Mouse (Mus musculus) skeletal muscle tissue, adult 2 months (tissue): Measurements from ENCODE around the gene 9030612E09Rik.

Experiments
- DNase-seq: peaks from one replicate; pipeline ENCODE4 v3.0.0-alpha.2; 2012; ENCODE audit warnings: low read depth, low spot score

Gene 9030612E09Rik

DNA sequence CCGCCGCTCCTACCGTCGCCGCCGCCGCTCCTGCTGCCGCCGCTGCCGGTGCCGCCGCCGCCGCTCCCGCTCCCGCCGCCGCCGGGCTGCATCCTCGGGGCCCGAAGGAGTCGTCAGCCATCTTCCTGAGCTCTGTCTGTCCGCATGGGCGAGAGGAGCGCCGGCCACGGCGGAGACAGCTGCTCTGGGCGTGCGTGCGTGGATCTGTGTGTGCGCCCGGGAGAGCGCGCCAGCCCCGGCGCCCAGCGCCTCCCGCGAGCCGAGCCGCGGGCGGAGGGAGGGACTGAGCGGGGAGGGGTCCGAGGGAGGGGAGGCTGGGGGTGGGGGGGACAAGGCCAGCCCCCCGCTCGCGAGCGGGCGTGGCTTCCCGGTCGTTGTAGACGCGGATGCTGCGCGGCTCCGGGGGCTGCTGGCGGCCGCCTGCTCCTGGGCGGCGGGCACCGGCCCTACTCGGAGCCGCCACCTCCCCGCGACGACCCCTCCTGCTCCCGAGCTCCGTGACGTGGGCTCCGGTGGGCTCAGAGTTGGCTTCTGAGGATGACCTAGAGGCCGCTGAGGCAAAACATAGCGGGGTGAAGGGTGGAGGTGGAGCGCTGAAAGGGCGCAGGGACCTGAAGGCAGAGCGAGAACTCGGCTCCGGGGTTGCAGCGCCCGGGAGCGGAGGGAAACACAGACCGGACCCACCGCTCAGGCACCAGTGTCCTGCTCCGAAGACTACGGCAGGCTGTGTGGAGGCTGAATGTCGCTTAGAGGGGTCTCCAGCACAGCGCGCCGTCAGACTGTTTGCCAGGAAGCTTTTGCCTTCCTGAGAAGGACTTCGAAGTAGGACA lies at the start of gene 9030612E09Rik, which contains the start of gene Sobp:
Gene 9030612E09Rik (plus strand): TSS at position 379 of the 830 bp plus-strand sequence.
Gene Sobp (minus strand): TSS at position 205 of the 830 bp plus-strand sequence.
- DNase-seq, result peak; percentile 65

DNA sequence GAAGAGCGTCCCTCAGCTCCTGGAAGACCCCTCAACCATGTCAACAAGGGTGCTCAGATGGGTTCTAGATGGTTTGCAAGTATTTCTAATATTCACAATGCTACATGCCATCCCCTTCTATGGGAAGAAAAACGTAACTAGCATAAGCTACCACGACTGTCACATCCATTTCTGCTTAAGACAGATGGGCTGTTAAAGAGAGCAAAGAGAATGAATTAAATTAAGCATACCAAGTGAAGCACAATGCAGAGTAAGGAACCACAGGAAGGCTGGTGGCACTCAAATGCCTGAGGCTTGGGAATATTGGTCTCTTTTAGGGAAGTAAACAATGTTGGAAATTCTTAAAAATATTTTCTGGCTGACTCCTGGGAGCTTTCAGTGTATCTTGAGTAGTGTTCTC lies 45.8 kb upstream of the 9030612E09Rik start:
- DNase-seq, result no peak

DNA sequence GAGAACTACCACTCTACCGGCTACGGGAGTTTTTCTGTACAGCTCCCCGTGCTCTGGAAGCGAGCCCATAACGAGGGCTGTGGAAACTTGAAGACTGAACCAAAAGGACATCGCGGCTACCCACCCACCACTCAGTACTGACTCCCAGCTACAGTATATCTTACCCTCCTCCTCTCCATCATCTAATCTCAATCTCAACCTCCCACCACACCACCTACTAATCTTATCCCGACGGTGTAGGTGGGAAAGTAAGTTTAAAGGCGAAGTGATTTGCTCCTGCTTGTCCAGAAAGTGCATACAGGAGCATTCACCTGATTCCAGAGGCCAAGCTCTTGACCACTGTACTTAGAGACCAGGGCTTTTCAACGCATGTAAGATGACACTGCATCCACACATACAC lies 40.5 kb upstream of the 9030612E09Rik start:
- no peak for DNase-seq

DNA sequence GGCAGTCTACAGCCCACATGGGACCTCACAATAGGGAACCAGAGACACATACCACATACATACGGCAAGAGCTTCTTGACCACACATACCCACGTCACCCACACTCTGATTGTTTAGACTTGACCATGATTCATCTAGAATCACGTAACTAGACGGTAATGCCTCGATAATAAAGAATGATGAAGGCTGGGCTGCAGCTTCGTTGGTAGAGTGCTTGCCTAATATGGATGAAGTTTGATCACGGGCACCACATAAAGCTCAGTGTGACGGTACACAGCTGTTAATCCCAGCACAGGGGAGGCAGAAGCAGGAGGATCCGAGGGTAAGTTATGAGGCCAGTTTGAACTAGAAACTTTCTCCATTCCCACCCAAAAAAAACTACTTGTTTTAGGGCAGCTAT lies 31.3 kb upstream of the 9030612E09Rik start:
- DNase-seq, result no peak

DNA sequence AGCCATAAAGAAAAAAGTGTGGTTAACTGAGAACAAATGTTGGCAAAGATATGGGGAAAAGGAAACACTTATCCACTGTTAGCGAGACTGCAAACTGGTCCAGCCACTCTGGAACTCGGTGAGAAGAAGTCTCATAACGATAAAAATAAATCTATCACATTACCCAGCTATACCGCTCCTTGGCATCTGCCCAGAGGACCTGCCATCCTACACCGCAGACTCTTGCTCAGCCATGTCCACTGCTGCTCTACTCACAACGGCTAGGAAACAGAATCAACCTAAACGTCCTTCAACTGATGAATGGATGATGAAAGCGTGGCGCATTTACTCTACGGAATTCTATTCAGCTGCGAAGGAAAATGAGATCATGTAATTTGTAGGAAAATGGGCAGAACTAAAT lies 26.0 kb upstream of the 9030612E09Rik start:
- peak; percentile 68 for DNase-seq

DNA sequence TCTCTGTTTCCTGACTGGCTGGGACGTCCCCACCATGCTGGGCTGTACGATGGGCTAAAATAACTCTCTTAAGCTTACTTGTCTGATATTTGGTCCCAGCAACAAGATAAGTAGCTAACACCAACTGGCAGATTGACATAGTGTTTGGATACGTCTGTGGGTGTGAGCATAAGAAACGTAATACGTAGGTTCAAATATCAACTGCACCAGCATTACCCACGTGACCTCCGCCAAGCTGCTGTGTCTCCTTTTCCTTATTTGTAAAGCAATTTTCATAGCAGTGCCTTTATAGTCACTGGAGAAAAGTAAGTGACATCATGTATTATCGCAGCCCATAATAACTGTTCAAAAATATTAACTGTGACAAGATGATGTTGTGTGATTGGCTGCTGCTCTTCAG lies 21.9 kb upstream of the 9030612E09Rik start:
- DNase-seq, result peak; percentile 59

DNA sequence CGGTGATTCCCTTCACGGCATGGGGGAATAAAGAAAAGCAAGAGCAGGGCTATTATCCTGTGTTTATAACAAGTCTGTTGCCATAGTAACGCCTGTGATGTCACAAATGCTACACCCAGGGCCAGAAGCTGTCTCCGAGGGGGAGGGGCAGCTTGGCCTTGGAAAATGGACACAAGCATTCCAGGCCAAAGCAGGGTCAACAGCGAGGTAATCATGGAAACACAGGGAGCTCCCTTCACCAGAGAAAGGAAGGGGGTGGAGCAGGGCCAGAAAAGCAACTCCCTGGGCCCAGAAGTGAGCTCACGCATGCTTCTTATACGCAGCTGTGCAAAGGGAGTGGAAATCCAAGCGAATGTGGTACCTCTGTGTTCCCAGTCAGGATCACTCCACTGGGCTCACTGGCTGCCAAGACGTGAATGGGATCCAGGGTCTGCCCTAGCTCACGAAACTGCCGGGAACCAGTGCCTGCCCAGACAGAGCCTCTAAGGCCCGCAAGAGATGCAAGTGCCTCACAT lies 19.4 kb upstream of the 9030612E09Rik start:
- DNase-seq, result peak; percentile 87

DNA sequence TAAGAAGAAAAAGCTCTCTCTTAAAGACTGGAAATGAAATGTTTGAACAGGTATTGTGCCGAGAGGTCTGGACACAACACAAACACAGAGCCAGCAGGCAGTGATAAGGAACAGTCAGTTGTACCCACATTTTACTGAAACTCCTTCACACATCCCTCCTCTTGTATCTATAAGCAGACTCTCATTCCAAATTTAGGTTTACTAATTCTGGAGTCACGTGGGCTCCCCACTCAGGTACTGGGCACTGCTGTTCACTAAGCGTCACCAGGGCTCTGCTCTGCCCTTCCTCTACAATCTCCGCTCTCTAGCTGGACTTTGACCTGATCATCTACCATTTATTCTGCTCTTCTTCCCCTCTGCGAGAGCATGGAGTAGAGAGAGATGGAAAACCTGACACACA lies 15.6 kb upstream of the 9030612E09Rik start:
- no peak for DNase-seq

DNA sequence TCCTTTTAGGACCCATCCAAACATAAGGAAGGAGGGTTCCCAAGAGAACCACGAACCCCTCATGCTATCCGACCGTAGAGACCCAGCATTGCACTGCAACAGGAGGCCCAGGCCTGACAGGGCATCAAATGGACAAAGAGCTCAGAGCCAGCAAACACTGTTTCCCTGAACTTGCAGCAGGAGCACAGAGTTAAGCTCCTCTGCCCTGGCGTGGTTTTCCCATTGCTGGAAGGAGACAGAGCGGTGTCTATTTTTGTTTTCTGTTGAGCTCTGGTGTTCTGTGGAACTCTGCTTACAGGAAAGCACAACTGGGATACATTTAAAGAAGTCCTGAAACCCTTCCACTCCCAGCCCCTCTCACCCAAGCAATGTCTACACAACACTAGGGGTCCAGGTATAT lies 15.2 kb upstream of the 9030612E09Rik start:
- peak; percentile 51 for DNase-seq

DNA sequence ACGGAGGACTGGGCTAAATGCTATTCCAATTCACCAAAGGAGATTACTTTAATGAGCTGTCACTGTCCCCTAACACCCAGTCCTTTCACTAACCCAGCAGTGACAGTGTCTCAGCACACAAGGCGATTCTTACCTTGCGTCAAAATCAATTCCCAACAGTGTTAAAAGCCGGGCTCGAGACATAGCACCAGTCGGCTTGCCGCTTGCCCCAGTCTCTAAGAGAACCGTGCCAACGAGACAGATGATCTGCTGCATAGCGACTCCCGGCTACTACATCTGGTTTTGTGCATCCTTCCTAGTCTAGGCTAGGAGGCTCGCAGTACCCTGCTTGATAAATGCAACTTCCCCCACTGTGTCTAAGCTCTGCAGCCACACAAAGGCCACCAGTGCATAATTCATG lies 12.2 kb upstream of the 9030612E09Rik start:
- no peak for DNase-seq

DNA sequence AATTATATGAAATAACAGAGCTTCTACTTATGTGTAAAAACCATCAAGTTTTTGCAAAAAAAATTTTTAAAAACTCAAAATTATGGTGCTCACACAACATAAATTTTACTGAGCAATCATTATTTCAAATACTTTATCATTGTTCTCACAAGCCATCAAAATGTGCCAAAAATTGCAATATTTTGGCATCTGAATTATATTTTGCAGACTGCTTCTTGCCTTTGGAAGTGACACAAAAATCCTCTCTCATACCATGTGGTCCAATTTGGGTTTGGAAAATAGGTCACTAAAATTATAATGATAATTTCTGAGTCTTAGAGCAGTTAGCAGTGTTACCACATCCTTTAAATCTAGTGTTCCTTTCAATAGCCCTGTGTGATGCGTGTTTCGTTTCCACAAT lies 10.1 kb upstream of the 9030612E09Rik start:
- DNase-seq, result no peak

DNA sequence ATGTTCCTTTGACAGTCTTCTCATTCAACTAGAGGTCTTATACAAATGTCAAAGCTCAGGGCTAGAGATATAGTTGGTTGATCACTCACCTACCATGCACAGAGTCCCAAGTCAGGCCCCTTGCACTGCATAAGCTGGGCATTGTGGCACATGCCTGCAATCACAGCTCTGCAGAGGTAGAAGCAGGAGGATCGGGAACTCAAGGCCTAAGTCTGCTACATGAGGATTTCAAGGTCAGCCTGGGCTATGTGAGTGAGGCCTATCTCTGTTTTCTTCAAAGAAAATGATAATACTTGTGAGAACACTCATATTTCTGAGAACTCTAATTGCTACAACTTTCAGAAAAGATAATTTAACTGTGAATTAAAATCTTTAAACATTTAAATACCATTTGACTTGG lies 8.4 kb upstream of the 9030612E09Rik start:
- no peak for DNase-seq

DNA sequence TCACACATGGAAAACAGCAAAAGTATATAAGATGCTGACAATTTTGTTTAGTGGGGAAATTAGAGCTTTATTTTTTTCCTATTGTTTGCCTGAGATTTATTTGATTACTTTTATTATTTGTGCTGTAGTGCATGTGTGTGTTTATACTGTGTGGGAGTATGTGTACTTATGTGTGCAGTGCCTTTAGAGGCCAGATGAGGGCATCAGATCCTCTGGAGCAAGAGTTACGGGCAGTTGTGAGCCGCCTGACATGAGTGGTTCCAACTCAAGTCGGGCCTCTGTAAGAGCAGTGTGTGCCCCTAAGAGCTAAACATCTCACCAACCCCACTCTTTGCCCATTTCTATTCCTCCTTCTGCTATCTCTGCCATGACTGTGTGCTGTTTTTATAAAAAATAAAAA lies 7.7 kb upstream of the 9030612E09Rik start:
- DNase-seq, result no peak

DNA sequence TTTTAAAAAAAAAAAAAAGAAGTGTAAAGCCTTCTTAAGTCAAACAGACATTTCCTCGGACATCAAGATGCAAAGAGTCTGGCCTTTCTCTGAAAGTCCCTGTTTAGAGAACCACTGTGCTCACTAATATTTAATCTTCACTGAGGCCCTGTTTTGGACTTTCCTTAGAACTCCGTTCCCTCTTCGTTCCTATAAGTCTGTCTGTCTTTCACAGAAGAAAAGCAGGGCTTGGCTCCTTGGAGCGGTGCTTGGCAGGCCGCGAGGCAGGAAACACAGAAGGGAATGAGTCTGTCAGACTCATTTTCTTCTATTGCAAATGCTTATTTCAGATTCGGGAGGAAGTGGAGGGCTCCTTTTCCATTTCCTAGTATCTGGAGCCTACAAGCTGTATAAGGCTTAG lies 5.7 kb upstream of the 9030612E09Rik start:
- DNase-seq, result no peak

DNA sequence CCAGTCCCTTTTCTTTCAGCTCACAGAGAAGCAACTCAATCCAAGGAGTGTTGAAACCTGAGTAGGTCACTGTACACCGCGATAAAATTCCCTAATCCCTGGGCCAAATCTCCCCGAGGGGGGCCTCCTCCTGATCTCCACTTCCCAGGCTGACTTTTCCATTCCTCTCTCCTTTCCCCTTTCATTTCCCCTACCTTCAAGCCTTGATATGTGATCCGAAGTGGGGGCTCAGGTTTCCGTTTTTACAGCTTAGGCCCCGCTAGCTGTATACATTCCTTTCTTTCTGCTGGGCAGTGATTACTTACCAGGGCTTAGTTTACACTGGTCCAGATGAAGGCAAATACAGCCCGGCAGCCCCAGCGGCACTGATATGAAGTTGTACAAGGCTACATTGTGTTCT lies 3.4 kb upstream of the 9030612E09Rik start:
- no peak for DNase-seq

DNA sequence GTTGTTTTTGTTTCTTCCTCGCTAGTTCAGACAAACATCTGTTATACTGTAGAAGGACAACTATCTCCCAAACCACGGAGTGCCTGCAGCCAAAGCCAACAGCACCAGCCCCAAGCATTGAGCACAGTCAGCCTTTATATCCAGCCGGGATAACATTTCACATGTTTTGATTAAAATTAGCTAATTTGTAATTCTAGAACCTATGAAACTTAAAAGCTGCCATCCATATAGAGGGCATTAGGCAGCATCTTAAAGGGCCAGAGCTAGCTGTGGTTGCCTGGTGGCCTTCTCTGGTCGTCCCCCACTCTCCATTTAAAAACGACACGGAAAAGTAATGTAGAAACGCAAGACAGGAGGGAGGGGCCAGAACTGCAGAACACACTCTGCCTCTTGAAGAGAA lies 2.4 kb upstream of the 9030612E09Rik start:
- no peak for DNase-seq

DNA sequence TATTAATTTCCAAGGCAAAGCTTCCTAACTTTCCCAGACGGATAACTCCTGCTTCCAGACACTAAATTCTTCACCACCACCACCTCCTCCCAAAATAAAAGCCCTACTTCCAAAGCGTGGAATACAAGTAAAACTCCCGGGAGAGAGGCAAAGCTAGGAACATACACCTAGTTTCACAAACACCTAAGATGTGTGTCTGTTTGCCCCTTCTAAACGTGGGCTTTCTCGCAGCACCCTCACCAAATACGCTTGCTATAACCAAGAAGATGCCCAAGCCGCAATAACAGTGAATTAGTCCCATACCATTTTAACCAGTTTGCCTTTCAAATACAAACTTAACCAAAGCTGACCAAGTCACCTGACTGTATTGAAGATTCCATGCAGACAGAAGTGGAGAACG lies 1.9 kb upstream of the 9030612E09Rik start:
- no peak for DNase-seq

DNA sequence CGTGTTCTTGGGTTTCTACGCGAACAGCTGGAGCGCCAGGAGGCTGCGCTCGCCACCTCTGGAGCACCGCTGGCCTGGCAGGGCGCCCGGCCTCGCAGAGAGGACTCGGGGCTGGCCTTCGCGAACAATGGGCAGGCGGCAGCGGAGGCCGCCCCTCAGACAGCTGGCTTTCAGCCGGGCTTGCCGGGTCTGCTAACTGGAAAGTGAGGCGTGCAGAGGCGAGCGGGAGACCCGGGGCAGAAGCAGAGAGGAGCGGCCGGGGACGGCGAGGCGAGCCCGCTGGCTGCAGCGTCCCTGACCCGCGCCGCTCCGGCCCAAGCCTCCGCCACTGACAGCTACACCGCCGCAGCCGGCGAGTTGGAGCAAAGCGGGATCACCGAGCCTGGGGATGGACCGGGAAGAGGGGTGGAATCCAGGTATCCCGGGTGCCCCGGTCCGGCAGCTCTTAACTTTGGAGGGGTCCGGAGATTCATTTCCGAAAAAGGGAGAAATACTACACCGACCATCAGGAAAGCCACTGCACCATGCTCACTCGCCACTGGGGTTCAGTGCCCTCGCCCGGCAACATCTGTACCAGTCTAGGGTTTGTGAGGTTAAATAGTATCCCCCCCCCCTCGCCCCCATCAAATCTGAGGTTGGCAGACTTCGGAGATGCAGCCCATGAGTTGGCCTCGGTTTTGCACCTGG lies 1.2 kb upstream of the 9030612E09Rik start:
- no peak for DNase-seq

DNA sequence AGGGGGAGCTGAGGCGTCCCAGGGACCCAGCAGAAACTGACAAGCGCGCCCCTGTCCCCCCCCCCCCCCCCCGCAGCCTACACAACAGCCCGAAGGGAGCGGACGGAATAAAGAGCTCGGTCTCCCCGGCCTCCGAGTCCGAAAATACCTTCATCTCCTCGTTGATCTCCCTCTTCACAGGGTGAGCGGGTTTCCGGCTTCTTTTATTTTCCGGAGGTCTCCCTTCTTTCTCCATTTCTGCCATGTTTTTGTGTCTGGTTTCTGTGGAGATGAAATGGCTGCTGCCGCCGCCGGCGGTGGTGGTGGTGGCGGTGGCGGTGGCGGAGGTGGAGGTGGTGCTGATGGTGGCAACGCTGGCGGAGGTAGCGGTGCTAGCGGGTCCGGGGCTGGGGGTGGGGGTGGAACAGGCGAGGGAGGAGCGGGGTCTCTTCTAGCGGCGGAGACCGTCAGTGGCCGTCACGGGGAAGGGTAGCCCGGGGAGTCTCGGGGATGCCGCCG lies 627 bp upstream of the 9030612E09Rik start:
- no peak for DNase-seq

DNA sequence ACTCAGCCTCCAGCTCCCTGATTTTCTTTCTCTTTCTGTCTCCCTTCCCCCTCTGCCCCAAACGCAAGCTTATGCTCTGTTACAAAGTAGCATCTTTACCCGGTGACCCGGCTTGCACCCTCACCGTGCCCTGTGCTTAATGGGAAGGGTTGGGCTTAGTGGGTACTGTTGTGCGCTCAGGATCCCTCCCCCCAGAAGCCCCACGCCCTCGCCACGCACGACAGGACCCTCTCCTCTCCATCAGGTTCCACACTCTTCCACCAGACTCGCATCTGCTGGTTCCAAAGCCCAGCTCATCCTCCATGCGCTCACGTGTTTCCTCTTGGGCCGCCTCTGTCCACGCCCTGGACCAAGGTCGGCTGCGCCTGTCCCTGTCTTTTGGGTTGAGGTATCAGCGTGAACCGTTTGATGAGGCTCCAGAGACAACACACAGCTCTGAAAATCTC lies 675 bp downstream of the 9030612E09Rik start:
- no peak for DNase-seq

DNA sequence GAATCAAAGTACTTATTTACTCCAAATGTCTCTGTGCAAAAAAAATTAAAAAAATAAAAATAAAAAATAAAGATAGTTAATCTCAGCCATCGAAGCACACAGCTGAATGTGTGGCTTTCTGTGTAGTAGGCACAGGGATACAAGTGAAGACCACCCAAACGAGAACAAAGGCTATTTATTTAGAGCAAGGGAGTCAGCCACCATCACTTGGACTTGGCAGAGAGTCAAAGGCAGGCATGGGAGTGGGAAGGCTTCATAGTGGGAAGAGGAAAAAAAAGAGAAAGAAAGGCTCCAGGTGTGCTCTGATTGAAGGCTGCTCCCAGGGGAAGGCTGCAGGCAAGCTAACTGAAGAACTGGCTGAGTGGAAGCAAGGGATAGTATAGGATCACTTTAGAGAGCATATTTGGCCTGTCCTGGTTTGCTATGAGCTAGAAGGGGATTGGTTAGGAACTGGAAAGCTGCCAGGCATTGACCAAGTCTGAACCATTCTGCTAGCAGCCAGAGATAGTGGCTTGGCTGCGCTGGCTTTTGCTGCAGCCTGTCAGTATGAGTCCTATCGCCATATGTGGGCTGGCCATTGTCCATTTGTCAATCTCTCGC lies 5.9 kb downstream of the 9030612E09Rik start:
- no peak for DNase-seq

DNA sequence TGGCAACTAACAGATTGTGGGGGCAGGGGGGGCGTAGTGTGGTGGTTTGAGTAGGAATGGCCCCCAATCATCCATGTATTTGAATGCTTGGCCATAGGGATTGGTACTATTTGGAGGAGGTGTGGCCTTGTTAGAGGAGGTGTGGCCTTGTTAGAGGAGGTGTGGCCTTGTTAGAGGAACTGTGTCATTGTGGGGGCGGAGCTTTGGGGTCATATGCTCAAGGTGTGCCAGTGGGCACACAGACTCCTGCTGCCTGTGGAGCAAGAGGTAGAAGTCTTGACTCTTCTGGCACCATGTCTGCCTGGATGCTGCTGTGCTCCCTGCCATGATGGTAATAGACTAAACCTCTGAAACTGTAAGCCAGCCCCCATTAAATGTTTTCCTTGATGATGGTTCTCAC lies 25.7 kb downstream of the 9030612E09Rik start:
- DNase-seq, result no peak
